Comparison of ENCODE assay signal across 9 mouse cellular contexts in the genomic region with DNA sequence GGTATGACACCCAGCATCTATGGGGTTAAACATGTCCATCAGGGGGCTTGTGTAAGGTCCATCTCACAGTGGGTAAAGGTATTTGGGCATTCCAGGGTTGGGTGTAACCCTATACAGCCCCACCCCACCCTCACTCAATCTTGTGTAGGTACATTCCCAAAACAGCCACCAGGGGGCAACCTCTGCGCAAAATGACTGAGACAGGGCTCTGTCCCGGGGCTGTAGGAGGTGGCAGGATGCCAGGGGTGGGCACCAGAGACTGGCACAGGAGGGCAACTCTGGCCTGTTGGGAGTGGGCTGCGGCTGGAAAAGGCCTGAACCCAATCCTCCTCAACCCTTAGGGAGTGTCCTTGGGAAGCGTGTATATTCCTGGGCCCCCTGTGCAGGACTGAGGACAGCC. TPM values are rescaled to one million over a fixed set of nuclear protein-coding genes. Genes with fewer than 3 reads are reported as not detected.
DNase-seq lines count a peak whose midpoint lies in the region; ATAC-seq lines count a peak whose summit lies in the region.
"Had no signal": no experiment of that assay in that cellular context is flagged by ENCODE, and none has a peak within 500 bp of the region (broad histone marks: within the 10 kb centered on the region; RNA-seq: fewer than 3 reads in every experiment).

No protein-coding gene starts in this region.

- peak; percentile 57 to 74 for DNase-seq in left cerebral cortex, adult 18-20 months (ENCODE audit: low spot score in 2 of 2)
- DNase-seq in left cerebral cortex, adult 11 months (ENCODE audit: low spot score) = no peak
- peak; percentile 77 for DNase-seq in adrenal gland, postnatal 10 days
- DNase-seq in embryonic facial prominence, embryonic 11.5 days (ENCODE audit: low spot score) = peak; percentile 79
- DNase-seq in limb, embryonic 10.5 days (ENCODE audit: low spot score) = peak; percentile 85

- H3K9me3 ChIP-seq in embryonic facial prominence, embryonic 11.5 days (replicated peaks; ENCODE audit: control insufficient read depth, low read length) = no peaks in the 10 kb centered on the region
- H3K9me3 ChIP-seq in hindbrain, embryonic 12.5 days (replicated peaks) = no peaks in the 10 kb centered on the region
- H3K9me3 ChIP-seq in limb, embryonic 10.5 days (replicated peaks) = no peaks in the 10 kb centered on the region
- H3K9me3 ChIP-seq in midbrain, embryonic 15.5 days = no peaks in the 10 kb centered on the region
- no peaks in the 10 kb centered on the region for H3K9me3 ChIP-seq in stomach, embryonic 16.5 days (replicated peaks; ENCODE audit: control insufficient read depth, low read length)

- H3K27ac ChIP-seq in embryonic facial prominence, embryonic 11.5 days (replicated peaks; ENCODE audit: low read depth, low read length) = no peak overlapping the region
- H3K27ac ChIP-seq in hindbrain, embryonic 12.5 days = no peak overlapping the region
- no peak overlapping the region for H3K27ac ChIP-seq in limb, embryonic 10.5 days
- no peak overlapping the region for H3K27ac ChIP-seq in midbrain, embryonic 15.5 days
- H3K27ac ChIP-seq in stomach, embryonic 16.5 days (ENCODE audit: low read length) = no peak overlapping the region
- H3K27ac ChIP-seq: macrophage had no signal

- ATAC-seq in embryonic facial prominence, embryonic 11.5 days (replicated peaks; ENCODE audit: insufficient number of reproducible peaks, low FRiP score, low TSS enrichment, low read depth) = no peak
- peak; percentile 47; the same call in 1 of the 2 replicates for ATAC-seq in hindbrain, embryonic 12.5 days (ENCODE audit: low FRiP score)
- ATAC-seq in midbrain, embryonic 15.5 days (replicated peaks) = peak; percentile 1; the same call in 1 of the 2 replicates
- peak; percentile 2; the same call in 1 of the 2 replicates for ATAC-seq in stomach, embryonic 16.5 days (ENCODE audit: insufficient read depth, low FRiP score)

- peaks cover 12% of the 10 kb centered on the region for H3K27me3 ChIP-seq in embryonic facial prominence, embryonic 11.5 days (ENCODE audit: control insufficient read depth, insufficient read depth, low read length)
- peaks cover 50% of the 10 kb centered on the region for H3K27me3 ChIP-seq in hindbrain, embryonic 12.5 days
- H3K27me3 ChIP-seq in limb, embryonic 10.5 days (ENCODE audit: low read depth, poor library complexity, severe bottlenecking) = peaks cover 93% of the 10 kb centered on the region
- peaks cover 15% of the 10 kb centered on the region for H3K27me3 ChIP-seq in midbrain, embryonic 15.5 days (replicated peaks)
- H3K27me3 ChIP-seq in stomach, embryonic 16.5 days (ENCODE audit: control insufficient read depth, insufficient read depth, low read length) = peaks cover 14% of the 10 kb centered on the region

- H3K36me3 ChIP-seq in embryonic facial prominence, embryonic 11.5 days (replicated peaks; ENCODE audit: control insufficient read depth, insufficient read depth, low read depth, low read length) = no peaks in the 10 kb centered on the region
- no peaks in the 10 kb centered on the region for H3K36me3 ChIP-seq in hindbrain, embryonic 12.5 days
- H3K36me3 ChIP-seq in limb, embryonic 10.5 days = no peaks in the 10 kb centered on the region
- no peaks in the 10 kb centered on the region for H3K36me3 ChIP-seq in midbrain, embryonic 15.5 days (replicated peaks)
- no peaks in the 10 kb centered on the region for H3K36me3 ChIP-seq in stomach, embryonic 16.5 days (ENCODE audit: control insufficient read depth, insufficient read depth, low read length)

- no peak overlapping the region for H3K4me3 ChIP-seq in embryonic facial prominence, embryonic 11.5 days (ENCODE audit: low read depth, low read length)
- H3K4me3 ChIP-seq in hindbrain, embryonic 12.5 days = no peak overlapping the region
- no peak overlapping the region for H3K4me3 ChIP-seq in limb, embryonic 10.5 days
- H3K4me3 ChIP-seq in midbrain, embryonic 15.5 days = no peak overlapping the region
- H3K4me3 ChIP-seq in stomach, embryonic 16.5 days (replicated peaks; ENCODE audit: low read length) = no peak overlapping the region

- WGBS in embryonic facial prominence, embryonic 11.5 days = 10% methylated on average over 4 of the region's 4 CpGs
- WGBS in hindbrain, embryonic 12.5 days = 12% methylated on average over 4 of the region's 4 CpGs
- 10% methylated on average over 4 of the region's 4 CpGs for WGBS in limb, embryonic 10.5 days
- whole genome bisulfite sequencing in midbrain, embryonic 15.5 days = 6% methylated on average over 4 of the region's 4 CpGs
- WGBS in stomach, embryonic 16.5 days = 8% methylated on average over 4 of the region's 4 CpGs

- H3K4me1 ChIP-seq in embryonic facial prominence, embryonic 11.5 days (ENCODE audit: control insufficient read depth, insufficient read depth, low read length) = peaks cover 3% of the 10 kb centered on the region; the same call in 1 of the 2 replicates
- H3K4me1 ChIP-seq in hindbrain, embryonic 12.5 days = peaks cover 34% of the 10 kb centered on the region
- H3K4me1 ChIP-seq in limb, embryonic 10.5 days = peaks cover 52% of the 10 kb centered on the region
- H3K4me1 ChIP-seq in midbrain, embryonic 15.5 days = peaks cover 11% of the 10 kb centered on the region
- peaks cover 58% of the 10 kb centered on the region for H3K4me1 ChIP-seq in stomach, embryonic 16.5 days (ENCODE audit: control insufficient read depth, insufficient read depth, low read length)

- H3K4me2 ChIP-seq in embryonic facial prominence, embryonic 11.5 days (ENCODE audit: low read depth, low read length) = no peak overlapping the region
- no peak overlapping the region for H3K4me2 ChIP-seq in hindbrain, embryonic 12.5 days (replicated peaks)
- no peak overlapping the region for H3K4me2 ChIP-seq in midbrain, embryonic 15.5 days
- H3K4me2 ChIP-seq in stomach, embryonic 16.5 days (ENCODE audit: low read depth, low read length) = no peak overlapping the region

- no peak overlapping the region for H3K9ac ChIP-seq in embryonic facial prominence, embryonic 11.5 days (replicated peaks; ENCODE audit: low read length)
- no peak overlapping the region for H3K9ac ChIP-seq in hindbrain, embryonic 12.5 days
- no peak overlapping the region for H3K9ac ChIP-seq in midbrain, embryonic 15.5 days
- H3K9ac ChIP-seq in stomach, embryonic 16.5 days (ENCODE audit: low read length) = no peak overlapping the region

RNA-seq across cellular contexts. Expression of a gene that starts 2.0 kb away (rescaled TPM):
- total RNA-seq in left cerebral cortex, adult 18-20 months (2021) = 1 to 10 TPM; 5.8 to 6.6 TPM
- 10 to 100 TPM in 1 of 2 experiments, 1 to 10 TPM in 1; 9.4 to 13.5 TPM for total RNA-seq in adrenal gland, postnatal 10 days (2021)
- 0.13 and 0.18 TPM in 2 replicates for polyA plus RNA-seq in embryonic facial prominence, embryonic 11.5 days (2014; fragmentation: Nextera tagmentation; extraction: Ambion mirVana)
- 0.48 and 0.64 TPM in 2 replicates for polyA plus RNA-seq in hindbrain, embryonic 12.5 days (2016; fragmentation: Nextera tagmentation; extraction: Ambion mirVana)
- polyA plus RNA-seq in limb, embryonic 10.5 days (2016; fragmentation: Nextera tagmentation; extraction: Ambion mirVana) = 0.15 and 0.18 TPM in 2 replicates
- 1.1 and 1.3 TPM in 2 replicates for polyA plus RNA-seq in midbrain, embryonic 15.5 days (2015; fragmentation: Nextera tagmentation; extraction: Ambion mirVana)
- 4.9 and 5.4 TPM in 2 replicates for polyA plus RNA-seq in stomach, embryonic 16.5 days (2015; fragmentation: Nextera tagmentation; extraction: Ambion mirVana)

RNA-seq across cellular contexts. Expression of a gene that starts 8.3 kb away (rescaled TPM):
- total RNA-seq in left cerebral cortex, adult 18-20 months (2021) = 10 to 100 TPM; 19.6 to 22.1 TPM
- total RNA-seq in adrenal gland, postnatal 10 days (2021) = 1 to 10 TPM; 4.4 to 5.1 TPM
- 8.3 and 9.5 TPM in 2 replicates for polyA plus RNA-seq in embryonic facial prominence, embryonic 11.5 days (2014; fragmentation: Nextera tagmentation; extraction: Ambion mirVana)
- polyA plus RNA-seq in hindbrain, embryonic 12.5 days (2016; fragmentation: Nextera tagmentation; extraction: Ambion mirVana) = 16.9 and 19.7 TPM in 2 replicates
- 7.9 and 8.4 TPM in 2 replicates for polyA plus RNA-seq in limb, embryonic 10.5 days (2016; fragmentation: Nextera tagmentation; extraction: Ambion mirVana)
- polyA plus RNA-seq in midbrain, embryonic 15.5 days (2015; fragmentation: Nextera tagmentation; extraction: Ambion mirVana) = 24.4 and 25.1 TPM in 2 replicates
- 5.8 and 6.9 TPM in 2 replicates for polyA plus RNA-seq in stomach, embryonic 16.5 days (2015; fragmentation: Nextera tagmentation; extraction: Ambion mirVana)

RNA-seq across cellular contexts. Expression of a gene that starts 28.7 kb away (rescaled TPM):
- 10 to 100 TPM; 10.8 to 12.9 TPM for total RNA-seq in left cerebral cortex, adult 18-20 months (2021)
- 10 to 100 TPM; 20.2 to 23.1 TPM for total RNA-seq in adrenal gland, postnatal 10 days (2021)
- polyA plus RNA-seq in embryonic facial prominence, embryonic 11.5 days (2014; fragmentation: Nextera tagmentation; extraction: Ambion mirVana) = 175 and 179 TPM in 2 replicates
- polyA plus RNA-seq in hindbrain, embryonic 12.5 days (2016; fragmentation: Nextera tagmentation; extraction: Ambion mirVana) = 101 TPM in 2 replicates
- polyA plus RNA-seq in limb, embryonic 10.5 days (2016; fragmentation: Nextera tagmentation; extraction: Ambion mirVana) = 204 and 206 TPM in 2 replicates
- polyA plus RNA-seq in midbrain, embryonic 15.5 days (2015; fragmentation: Nextera tagmentation; extraction: Ambion mirVana) = 44.1 and 50.1 TPM in 2 replicates
- polyA plus RNA-seq in stomach, embryonic 16.5 days (2015; fragmentation: Nextera tagmentation; extraction: Ambion mirVana) = 87.7 and 87.9 TPM in 2 replicates

RNA-seq across cellular contexts. Expression of a gene that starts 40.0 kb away (rescaled TPM):
- 1 to 10 TPM; 9.7 to 10.0 TPM for total RNA-seq in left cerebral cortex, adult 18-20 months (2021)
- 10 to 100 TPM; 10.8 to 13.4 TPM for total RNA-seq in adrenal gland, postnatal 10 days (2021)
- polyA plus RNA-seq in embryonic facial prominence, embryonic 11.5 days (2014; fragmentation: Nextera tagmentation; extraction: Ambion mirVana) = 3.4 and 6.5 TPM in 2 replicates
- 5.0 and 5.4 TPM in 2 replicates for polyA plus RNA-seq in hindbrain, embryonic 12.5 days (2016; fragmentation: Nextera tagmentation; extraction: Ambion mirVana)
- 2.1 and 3.5 TPM in 2 replicates for polyA plus RNA-seq in limb, embryonic 10.5 days (2016; fragmentation: Nextera tagmentation; extraction: Ambion mirVana)
- 7.3 and 8.6 TPM in 2 replicates for polyA plus RNA-seq in midbrain, embryonic 15.5 days (2015; fragmentation: Nextera tagmentation; extraction: Ambion mirVana)
- 13.7 and 17.1 TPM in 2 replicates for polyA plus RNA-seq in stomach, embryonic 16.5 days (2015; fragmentation: Nextera tagmentation; extraction: Ambion mirVana)
